Mouse (Mus musculus): Measurements from ENCODE around the gene Epb41l1.

Epb41l1 gene

DNA sequence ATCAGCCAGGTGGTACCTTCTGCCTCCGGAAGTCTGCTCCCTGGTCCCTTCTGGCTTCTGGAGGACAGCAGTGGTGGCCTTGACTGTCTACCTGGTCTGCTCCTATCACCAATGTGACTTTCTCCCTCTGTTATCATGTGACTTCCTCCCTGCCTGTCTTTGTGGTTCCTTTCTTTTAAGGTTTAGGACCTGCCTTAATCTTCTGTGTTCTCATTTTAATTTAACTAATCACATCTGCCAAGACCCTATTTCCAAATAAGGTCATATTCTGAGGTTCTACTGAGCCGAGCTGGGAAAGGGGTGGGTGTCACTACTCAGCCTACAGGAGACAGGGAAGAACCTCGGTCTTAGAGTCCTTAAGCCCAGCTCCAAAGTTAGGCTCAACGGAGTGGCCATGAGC, 5.4 kb downstream of the Epb41l1 start:
- no peak for DNase-seq

DNA sequence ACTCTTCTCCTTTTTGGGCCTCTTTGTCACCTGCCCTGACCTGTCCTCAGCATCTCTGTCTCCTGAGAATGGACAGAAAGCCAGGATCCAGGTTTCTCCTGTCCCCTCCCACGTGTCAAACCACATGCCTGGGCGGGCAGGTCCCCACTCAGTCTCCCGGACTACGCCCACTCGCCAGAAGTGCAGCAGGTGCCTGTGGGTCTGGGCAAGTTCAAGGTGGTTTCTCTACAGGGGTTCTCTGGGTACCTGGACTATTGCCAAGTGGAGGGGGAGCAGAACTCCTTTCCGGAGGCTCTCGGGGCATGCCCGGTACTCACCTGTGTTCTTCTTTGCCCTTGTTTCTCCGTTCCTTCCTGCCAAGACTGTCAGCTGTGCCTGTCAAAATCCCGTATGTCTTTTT, 9.1 kb downstream of the Epb41l1 start:
- no peak for DNase-seq

DNA sequence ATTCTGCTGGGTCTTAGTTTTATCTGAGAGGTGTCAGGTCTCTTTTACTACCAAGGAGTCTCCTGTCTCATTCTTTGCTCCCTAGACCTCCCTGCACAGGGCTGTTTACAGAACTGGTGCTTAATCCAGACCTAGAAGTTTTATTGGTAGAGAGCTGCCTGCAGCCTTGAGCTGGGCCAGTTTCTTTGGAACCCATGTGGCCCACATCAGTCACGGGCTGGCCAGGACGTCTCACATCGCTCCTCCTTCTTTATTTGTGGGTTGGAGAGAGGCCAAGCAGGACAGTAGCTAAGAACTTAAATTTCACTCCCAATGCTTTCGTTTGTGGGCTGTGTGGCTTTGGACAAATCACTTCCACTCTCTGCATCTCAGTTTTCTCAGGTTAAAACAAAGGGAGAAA, 9.6 kb downstream of the Epb41l1 start:
- DNase-seq: no peak

GRCm38 (mm10) chr2:156431409-156431808, 10.7 kb downstream of the Epb41l1 start:
- DNase-seq: no peak

DNA sequence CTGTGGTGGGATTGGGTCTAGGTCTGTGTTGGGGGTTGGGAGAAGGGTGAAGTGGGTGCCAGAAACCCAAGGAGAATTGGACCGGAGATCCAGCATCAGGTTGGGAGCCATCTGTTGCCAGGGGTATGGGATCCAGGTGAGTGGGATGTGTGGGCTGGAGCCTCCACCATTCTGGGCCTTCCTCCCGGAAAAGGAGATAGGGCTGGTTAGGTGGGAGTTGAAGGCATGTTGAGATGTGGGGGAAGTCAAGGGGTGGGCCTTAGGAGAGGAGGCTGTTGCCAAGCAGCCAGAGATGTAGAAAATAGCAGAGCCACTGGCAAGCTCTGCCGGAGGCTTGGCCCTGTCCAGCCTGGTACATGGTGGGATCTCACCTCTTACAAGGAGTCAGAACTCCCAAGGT, 11.4 kb downstream of the Epb41l1 start:
- no peak for DNase-seq

- no peak for DNase-seq
Observed at GRCm38 (mm10) chr2:156432874-156433868, 12.5 kb downstream of the Epb41l1 start.

DNA sequence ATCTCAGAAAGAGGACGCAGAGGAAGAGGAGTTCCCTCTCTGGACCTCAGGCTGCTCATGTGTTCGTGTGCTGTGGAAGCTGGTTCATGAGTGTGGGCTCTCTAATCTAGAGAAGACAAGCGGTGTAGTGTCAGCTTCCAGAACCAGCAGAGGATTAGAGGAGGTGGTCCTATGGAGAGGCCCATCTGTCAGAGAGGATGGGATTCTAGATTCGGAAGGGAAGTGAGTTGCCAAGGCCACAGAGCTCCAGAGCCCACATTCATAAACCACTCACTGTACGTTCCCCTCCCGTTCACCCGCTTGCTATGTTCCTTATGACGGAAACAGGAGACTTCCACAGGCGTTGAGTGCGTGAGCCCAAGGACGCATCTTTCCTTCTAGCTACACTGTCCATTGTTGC, 16.9 kb downstream of the Epb41l1 start:
- no peak for DNase-seq

GRCm38 (mm10) chr2:156439666-156440462, 19.2 kb downstream of the Epb41l1 start:
- no peak for DNase-seq

DNA sequence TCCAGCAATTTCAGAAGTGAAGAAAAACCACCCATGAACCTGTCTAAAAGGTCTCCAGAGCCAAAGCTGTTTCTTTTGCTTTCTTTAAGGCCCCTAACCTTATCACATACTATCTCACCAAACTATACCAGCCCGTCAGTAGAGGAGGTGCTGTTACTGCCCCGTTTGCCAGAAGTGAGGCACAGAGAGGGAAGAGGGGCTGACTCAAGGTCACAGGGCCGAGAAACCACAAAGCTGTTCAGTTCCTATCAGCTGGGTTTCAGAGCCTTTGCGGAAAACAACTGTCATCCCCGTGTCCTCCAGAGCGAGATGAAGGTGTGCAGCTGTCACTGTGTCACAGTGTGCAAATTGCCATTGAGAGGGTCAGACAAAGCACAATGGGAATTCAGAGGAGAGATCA, 21.2 kb downstream of the Epb41l1 start:
- no peak for DNase-seq

- DNase-seq: no peak
Observed at GRCm38 (mm10) chr2:156443323-156443722, 22.6 kb downstream of the Epb41l1 start.

DNA sequence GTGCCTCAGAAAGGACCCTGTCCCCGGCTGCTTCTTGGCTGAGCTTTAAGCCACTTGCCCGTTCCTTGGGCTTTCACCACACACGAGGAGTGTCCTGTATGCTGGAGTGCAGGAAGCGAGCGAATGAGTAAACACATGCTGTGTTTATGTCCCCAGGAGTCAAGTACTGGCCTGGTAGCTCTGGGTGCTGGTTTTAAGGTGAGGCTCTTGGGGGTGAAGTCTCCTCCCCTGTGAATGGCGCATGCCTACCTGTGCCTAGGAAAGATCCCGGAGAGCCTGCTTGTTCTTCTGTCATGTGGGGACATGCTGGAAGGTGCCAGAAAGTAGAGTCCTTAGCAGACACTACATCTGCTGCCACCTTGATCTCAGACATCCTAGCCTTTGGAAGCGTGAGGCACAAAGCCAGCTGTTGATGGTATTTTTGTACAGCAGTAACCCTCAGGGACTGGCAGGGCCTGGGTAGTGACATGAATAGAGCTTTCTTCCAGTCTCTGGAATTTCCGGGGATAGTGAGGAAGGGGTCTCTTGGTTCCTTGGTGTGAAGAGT, 25.9 kb downstream of the Epb41l1 start:
- DNase-seq: no peak

- DNase-seq: no peak
Observed at GRCm38 (mm10) chr2:156447413-156448295, 26.9 kb downstream of the Epb41l1 start.

DNA sequence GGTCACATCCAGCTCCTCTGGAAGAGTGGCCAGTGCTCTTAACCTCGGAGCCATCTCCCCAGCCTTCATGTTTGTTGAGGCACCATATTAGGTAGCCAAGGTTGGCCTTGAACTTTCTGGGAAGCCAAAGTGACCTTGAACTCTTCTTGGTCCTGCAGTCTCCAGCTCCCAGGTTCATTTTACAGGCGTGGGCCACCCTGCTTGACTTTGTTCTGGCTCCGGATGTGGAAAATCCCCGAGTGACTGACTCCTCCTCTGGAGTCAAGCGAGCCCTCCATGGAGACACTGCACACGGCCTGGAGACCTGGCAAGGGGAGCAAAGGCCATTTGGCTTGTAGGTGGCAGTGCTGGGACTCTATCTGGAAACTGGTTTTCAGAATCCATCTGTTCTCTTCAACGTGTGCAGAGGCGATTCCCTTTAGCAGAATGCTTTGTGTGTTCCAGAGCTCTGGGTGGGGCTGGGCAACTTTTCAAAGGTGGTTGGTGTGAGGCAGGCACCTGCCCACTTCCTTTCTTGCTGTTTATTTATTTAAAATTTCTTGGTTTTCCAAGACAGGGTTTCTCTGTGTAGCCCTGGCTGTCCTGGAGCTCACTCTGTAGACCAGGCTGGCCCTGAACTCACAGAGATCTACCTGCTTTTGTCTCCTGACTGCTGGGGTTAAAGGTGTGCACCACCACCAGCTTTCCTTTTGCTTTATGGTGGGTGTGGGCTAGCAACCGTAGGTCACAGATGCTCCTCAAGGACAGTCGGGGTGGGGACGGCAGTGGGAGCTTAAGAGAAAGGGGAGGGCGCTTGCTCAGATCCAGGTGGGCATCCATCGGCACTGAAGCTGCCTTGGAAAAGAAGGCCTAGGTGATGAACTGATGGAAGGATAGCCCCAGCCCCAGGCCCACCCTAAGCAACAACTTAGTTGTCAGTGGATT, 30.8 kb downstream of the Epb41l1 start:
- no peak for DNase-seq

DNA sequence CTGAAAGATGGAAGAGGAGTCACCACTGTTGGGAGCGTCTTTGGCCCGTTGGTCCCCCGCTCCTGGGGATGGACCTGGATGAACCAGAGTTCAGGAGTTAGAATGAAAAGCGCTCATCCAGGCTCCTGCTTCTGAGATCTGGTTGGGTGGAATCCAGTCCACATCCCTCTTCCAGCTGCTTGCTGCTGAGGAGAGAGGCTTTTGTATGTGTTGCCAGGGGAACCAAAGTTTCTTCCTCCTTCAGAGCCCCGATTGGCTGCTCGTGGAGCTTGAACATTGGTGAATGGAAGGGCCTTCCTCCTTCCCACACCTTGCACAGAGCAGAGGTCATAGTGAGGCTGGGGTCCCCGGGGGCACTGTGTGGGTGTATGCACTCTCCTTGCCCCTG, 31.4 kb downstream of the Epb41l1 start:
- DNase-seq: no peak

- DNase-seq: no peak
Observed at GRCm38 (mm10) chr2:156453822-156454221, 33.1 kb downstream of the Epb41l1 start.

- no peak for DNase-seq
Observed at GRCm38 (mm10) chr2:156455508-156456108, 34.9 kb downstream of the Epb41l1 start.

GRCm38 (mm10) chr2:156456386-156457342, 36.0 kb downstream of the Epb41l1 start:
- DNase-seq: no peak

- no peak for DNase-seq
Observed at GRCm38 (mm10) chr2:156457343-156457717, 36.6 kb downstream of the Epb41l1 start.

DNA sequence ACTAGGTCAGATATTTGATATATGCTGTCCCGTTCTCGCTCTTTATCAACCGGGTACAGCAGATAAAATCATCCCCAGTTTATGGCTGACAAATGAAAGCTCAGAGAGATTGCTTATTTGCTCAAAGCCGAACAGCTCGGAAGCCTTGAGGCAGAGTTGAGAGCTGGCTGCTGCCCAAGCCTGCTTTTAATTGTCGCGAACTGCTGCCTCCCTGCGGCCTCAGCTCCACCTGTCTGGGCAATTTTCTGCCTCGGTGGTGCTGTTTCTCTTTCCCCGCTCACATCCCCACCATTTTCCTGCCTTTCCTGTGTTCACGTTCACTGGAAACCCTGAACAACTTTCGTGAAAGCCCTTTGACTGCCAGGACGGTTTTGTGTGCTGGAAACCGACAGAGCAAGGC, 39.8 kb downstream of the Epb41l1 start:
- peak; percentile 48 for DNase-seq
